Mouse (Mus musculus) neural tube, embryonic 15.5 days (tissue): ENCODE data around the gene Kdm6b. TPM values are rescaled to one million over a fixed set of nuclear protein-coding genes. Genes with fewer than 3 reads are reported as not detected.

Experiments
- ATAC-seq: fragments of 200-750 bp; cut with Nextera tagmentation; 2 replicates; pipeline ENCODE4 v1.8.0; 2017; ENCODE audit warnings: mild to moderate bottlenecking, moderate TSS enrichment, moderate library complexity; ENCODE audit not compliant: low FRiP score
- H3K27ac ChIP-seq: fragments of 300-500 bp; sonication (generic); replicated peaks from 2 replicates; pipeline ENCODE4 v1.5.1; 2015; ENCODE audit warnings: mild to moderate bottlenecking, inconsistent platforms
- H3K27me3 ChIP-seq: fragments of 300-500 bp; sonication (generic); replicated peaks from 2 replicates; pipeline ENCODE4 v1.6.1; 2015; ENCODE audit warnings: inconsistent platforms
- H3K36me3 ChIP-seq: fragments of 300-500 bp; sonication (generic); 2 replicates; pipeline ENCODE4 v1.6.1; 2015; ENCODE audit warnings: inconsistent platforms
- H3K4me1 ChIP-seq: fragments of 300-500 bp; sonication (generic); 2 replicates; pipeline ENCODE4 v1.6.1; 2015; ENCODE audit warnings: inconsistent platforms
- H3K4me2 ChIP-seq: fragments of 300-500 bp; sonication (generic); 2 replicates; pipeline ENCODE4 v1.6.1; 2015; ENCODE audit warnings: inconsistent platforms, mild to moderate bottlenecking, moderate library complexity
- H3K4me3 ChIP-seq: fragments of 300-500 bp; sonication (generic); replicated peaks from 2 replicates; pipeline ENCODE4 v1.5.1; 2015; ENCODE audit warnings: mild to moderate bottlenecking, inconsistent platforms
- H3K9ac ChIP-seq: fragments of 300-500 bp; sonication (generic); replicated peaks from 2 replicates; pipeline ENCODE4 v1.6.1; 2015; ENCODE audit warnings: mild to moderate bottlenecking, inconsistent platforms
- H3K9me3 ChIP-seq: fragments of 300-500 bp; sonication (generic); replicated peaks from 2 replicates; pipeline ENCODE4 v1.6.1; 2016; ENCODE audit warnings: inconsistent platforms
- WGBS: fragments of 180-500 bp; shearing (Covaris S2); methylation state at CpG from one replicate; pipeline ENCODE4 v1.1.7; 2015; ENCODE audit warnings: mixed read lengths; 5-methylcytosine and 5-hydroxymethylcytosine counted together
- polyA plus RNA-seq: library from polyadenylated mRNA; unstranded; fragments of >200 nt; fragmentation: Nextera tagmentation; extraction: Ambion mirVana; gene quantifications from 2 replicates; pipeline ENCODE4 v1.2.1, GENCODE M21; 2015

The Kdm6b gene
- polyA plus RNA-seq, 1 experiment from 2014 or later = 32.6 TPM

DNA sequence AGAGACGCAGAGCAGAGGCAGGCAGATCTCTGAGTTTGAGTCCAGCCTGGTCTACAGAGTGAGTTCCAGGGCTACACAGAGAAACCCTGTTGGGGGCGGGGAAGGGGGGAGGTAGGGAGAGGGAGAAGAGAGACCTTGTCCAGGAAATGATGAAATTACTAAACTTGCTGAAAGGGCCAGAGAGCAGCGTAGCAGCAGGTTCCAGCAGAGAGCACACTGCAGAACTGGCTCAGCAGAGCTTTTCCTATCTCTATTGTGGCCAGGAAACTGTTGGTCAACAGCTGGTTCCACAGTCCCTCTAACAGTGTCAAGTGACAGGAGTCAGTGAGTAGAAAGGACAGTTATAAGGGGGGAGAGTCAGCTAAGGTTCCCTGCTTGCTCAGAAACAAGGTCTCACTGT lies 33.9 kb downstream of the Kdm6b start:
- Histone ChIP-seq H3K27ac (no peak overlapping the region), H3K4me2 (no peak overlapping the region), H3K4me1 (no peaks in the 10 kb centered on the region), H3K36me3 (no peaks in the 10 kb centered on the region), H3K27me3 (no peaks in the 10 kb centered on the region), H3K4me3 (no peak overlapping the region), H3K9me3 (no peaks in the 10 kb centered on the region), H3K9ac (no peak overlapping the region)
- ATAC-seq = no peak
- 93% methylated on average over 3 of the region's 3 CpGs for WGBS

GRCm38 (mm10) chr11:69377766-69378165 lies 35.7 kb downstream of the Kdm6b start:
- Histone ChIP-seq H3K9ac (no peak overlapping the region), H3K36me3 (peaks cover 5% of the 10 kb centered on the region; the same call in 1 of the 2 replicates), H3K27ac (no peak overlapping the region), H3K4me2 (no peak overlapping the region), H3K4me1 (peaks cover 1% of the 10 kb centered on the region; the same call in 1 of the 2 replicates), H3K4me3 (no peak overlapping the region), H3K27me3 (no peaks in the 10 kb centered on the region), H3K9me3 (no peaks in the 10 kb centered on the region)
- WGBS = 89% methylated on average over 3 of the region's 3 CpGs
- ATAC-seq = no peak

DNA sequence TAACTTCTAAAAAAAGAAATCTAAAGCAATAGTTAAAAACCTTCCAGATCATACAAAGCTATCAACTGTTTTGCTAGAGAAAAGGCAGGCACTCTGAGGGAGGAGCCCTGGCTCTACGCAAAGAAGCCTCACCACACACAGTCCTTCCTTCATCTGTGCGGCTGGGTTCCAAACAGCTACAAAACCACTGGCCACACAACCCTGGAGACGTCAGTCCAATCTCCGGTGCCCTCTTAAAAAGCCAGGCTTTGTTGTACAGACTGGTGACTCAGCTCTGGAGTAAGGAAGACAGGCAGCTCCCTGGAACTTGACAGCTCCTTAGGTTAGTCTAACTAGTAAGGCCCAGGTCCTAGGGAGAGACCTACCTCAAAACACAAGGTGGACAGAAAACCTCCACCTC lies 37.8 kb downstream of the Kdm6b start:
- H3K4me3 ChIP-seq = no peak overlapping the region
- no peaks in the 10 kb centered on the region for H3K9me3 ChIP-seq
- 85% methylated on average over 4 of the region's 4 CpGs for WGBS
- ATAC-seq = no peak
- H3K4me1 ChIP-seq = peaks cover 22% of the 10 kb centered on the region
- H3K27ac ChIP-seq = no peak overlapping the region
- no peak overlapping the region for H3K9ac ChIP-seq
- peaks cover 5% of the 10 kb centered on the region; the same call in 1 of the 2 replicates for H3K36me3 ChIP-seq
- H3K4me2 ChIP-seq = no peak overlapping the region
- H3K27me3 ChIP-seq = no peaks in the 10 kb centered on the region

DNA sequence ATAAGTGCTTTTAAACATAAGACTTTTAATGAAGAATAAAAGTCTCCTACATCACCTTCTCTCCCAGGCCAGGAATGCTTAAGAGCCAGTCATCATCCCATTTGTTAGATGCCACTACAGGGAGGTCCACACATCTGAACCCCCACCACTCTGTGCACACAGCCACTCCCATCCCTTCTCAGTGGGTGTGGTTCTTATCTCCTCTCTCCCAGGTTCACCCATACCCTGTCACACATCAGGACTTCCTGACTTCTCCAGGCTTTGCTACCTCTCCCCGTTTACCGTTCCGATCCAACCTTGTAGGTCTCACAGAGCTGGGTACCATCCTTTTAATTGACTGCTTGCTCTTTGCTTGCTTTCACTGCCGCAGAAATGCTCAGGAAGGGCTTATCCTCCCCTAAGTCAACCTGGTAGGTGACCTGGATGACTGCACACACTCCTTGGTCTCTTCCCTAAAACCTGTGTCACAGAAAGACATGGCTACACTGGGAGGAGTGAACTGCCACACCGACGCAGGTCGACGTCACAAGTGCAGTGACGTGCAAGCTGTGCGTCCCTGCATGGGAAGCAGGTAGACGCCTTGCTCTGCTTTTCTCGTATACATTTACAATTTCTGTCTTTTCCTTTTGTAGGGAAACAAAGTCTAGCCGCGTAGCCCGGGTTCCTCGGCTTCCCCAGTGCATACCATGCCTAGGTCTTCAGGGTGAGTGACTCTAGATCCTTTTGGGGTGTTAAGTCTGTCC lies 40.1 kb downstream of the Kdm6b start:
- Histone ChIP-seq H3K27ac (0 out of 2 replicates have a peak overlapping the region, but pooled peaks have one; percentile 5), H3K36me3 (peaks cover 5% of the 10 kb centered on the region; the same call in 1 of the 2 replicates), H3K4me3 (no peak overlapping the region), H3K4me1 (peaks cover 25% of the 10 kb centered on the region), H3K27me3 (no peaks in the 10 kb centered on the region), H3K4me2 (no peak overlapping the region), H3K9ac (no peak overlapping the region), H3K9me3 (no peaks in the 10 kb centered on the region)
- no peak for ATAC-seq
- WGBS = 93% methylated on average over 16 of the region's 16 CpGs

DNA sequence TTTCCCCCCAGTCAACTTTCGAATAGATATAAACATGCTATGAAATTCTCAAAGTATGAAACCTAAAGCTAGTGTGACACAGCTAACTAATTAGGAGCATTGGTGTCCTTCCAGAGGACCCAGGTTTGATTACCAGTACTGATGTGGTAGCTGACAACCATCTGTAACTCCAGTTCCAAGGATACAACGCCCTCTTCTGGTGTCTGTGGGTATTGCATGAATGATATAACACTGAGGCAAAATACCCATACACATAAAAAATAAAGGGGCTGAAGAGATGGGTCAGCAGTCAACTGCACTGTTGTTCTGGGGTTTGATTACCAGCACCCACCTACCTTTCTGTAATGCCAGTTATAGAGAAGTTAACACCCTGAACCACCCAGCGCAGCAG lies 40.7 kb downstream of the Kdm6b start:
- no peak for ATAC-seq
- H3K4me3 ChIP-seq = no peak overlapping the region
- H3K9me3 ChIP-seq = no peaks in the 10 kb centered on the region
- 65% methylated on average over 3 of the region's 3 CpGs for WGBS
- peak overlapping the region; percentile 77; the same call in 1 of the 2 replicates for H3K27ac ChIP-seq
- no peak overlapping the region for H3K9ac ChIP-seq
- no peaks in the 10 kb centered on the region for H3K27me3 ChIP-seq
- no peak overlapping the region for H3K4me2 ChIP-seq
- peaks cover 31% of the 10 kb centered on the region for H3K4me1 ChIP-seq
- peaks cover 5% of the 10 kb centered on the region; the same call in 1 of the 2 replicates for H3K36me3 ChIP-seq

- Histone ChIP-seq H3K9me3 (no peaks in the 10 kb centered on the region), H3K4me3 (peak overlapping the region; percentile 12; the same call in 1 of the 2 replicates), H3K27ac (peak overlapping the region; percentile 77), H3K27me3 (no peaks in the 10 kb centered on the region), H3K4me1 (peaks cover 36% of the 10 kb centered on the region), H3K9ac (peak overlapping the region; percentile 17; the same call in 1 of the 2 replicates), H3K36me3 (peaks cover 5% of the 10 kb centered on the region; the same call in 1 of the 2 replicates), H3K4me2 (peak overlapping the region; percentile 40)
- no peak for ATAC-seq
- 26% methylated on average over 12 of the region's 12 CpGs for WGBS
Measured at GRCm38 (mm10) chr11:69372056-69372779, 41.3 kb downstream of the Kdm6b start.

DNA sequence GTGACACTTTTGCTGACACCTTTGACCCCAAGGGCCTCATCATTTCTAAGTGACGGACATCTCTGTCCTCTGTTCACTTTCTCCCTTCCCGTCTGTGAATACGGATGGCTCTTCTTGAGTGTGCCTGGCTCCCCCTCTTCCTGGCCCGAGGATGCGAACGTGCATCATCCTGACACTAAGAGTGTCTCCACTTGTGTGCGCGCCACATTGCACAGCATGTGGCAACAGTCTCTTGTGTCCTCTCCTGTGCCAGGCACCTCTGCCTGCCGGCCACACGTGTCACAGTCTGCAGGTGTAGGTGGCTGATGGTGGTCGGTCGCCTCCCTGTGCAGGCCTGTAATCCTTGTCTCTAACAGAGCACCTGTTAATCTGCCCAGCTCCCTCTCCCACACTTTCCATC lies 41.9 kb downstream of the Kdm6b start:
- peak overlapping the region; percentile 40 for H3K4me2 ChIP-seq
- H3K36me3 ChIP-seq = peaks cover 5% of the 10 kb centered on the region; the same call in 1 of the 2 replicates
- peak overlapping the region; percentile 12; the same call in 1 of the 2 replicates for H3K4me3 ChIP-seq
- 0 out of 2 replicates have a peak overlapping the region, but pooled peaks have one; percentile 17 for H3K9ac ChIP-seq
- ATAC-seq = no peak
- 14% methylated on average over 12 of the region's 12 CpGs for WGBS
- H3K9me3 ChIP-seq = no peaks in the 10 kb centered on the region
- H3K27ac ChIP-seq = peak overlapping the region; percentile 77
- H3K27me3 ChIP-seq = no peaks in the 10 kb centered on the region
- H3K4me1 ChIP-seq = peaks cover 41% of the 10 kb centered on the region

DNA sequence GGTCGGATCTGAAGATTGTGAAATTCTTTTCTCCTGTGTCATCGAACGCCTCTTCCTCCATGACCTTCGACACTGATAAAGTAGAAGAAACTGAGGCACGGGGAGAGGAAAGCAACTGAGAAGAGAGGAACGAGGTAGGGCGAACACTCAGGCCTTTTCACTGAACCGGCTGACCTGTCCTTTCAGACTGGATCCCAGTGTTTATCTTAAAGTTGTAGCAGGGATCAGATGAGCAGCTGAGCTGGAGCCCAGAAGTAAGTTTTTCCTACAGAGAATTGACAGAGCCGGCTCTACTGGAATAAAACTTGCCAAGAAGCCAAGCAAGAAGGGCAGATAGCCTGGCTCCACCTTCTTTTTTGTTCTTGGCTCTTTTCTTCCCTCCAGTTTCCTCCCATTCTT lies 42.7 kb downstream of the Kdm6b start:
- 13% methylated on average over 9 of the region's 9 CpGs for WGBS
- Histone ChIP-seq H3K9ac (no peak overlapping the region), H3K4me2 (peak overlapping the region; percentile 40)

GRCm38 (mm10) chr11:69369990-69370816 lies 43.3 kb downstream of the Kdm6b start:
- ATAC-seq = no peak
- Histone ChIP-seq H3K36me3 (peaks cover 5% of the 10 kb centered on the region; the same call in 1 of the 2 replicates), H3K27me3 (no peaks in the 10 kb centered on the region), H3K4me1 (peaks cover 53% of the 10 kb centered on the region), H3K9me3 (no peaks in the 10 kb centered on the region), H3K9ac (peak overlapping the region; percentile 99), H3K4me3 (peak overlapping the region; percentile 72), H3K4me2 (peak overlapping the region; percentile 91), H3K27ac (peak overlapping the region; percentile 98)
- 18% methylated on average over 2 of the region's 2 CpGs for WGBS

More for the DNA sequence above, 42.7 kb downstream of the Kdm6b start:
- Histone ChIP-seq H3K27ac (peak overlapping the region; percentile 77), H3K36me3 (peaks cover 5% of the 10 kb centered on the region; the same call in 1 of the 2 replicates), H3K27me3 (no peaks in the 10 kb centered on the region), H3K9me3 (no peaks in the 10 kb centered on the region), H3K4me1 (peaks cover 47% of the 10 kb centered on the region), H3K4me3 (0 out of 2 replicates have a peak overlapping the region, but pooled peaks have one; percentile 12)
- no peak for ATAC-seq

- H3K4me2 ChIP-seq = peak within 1 kb of the TSS; percentile 91
- 1% methylated on average over 23 of the region's 34 CpGs for WGBS
- H3K27ac ChIP-seq = peak within 1 kb of the TSS; percentile 98
- H3K4me3 ChIP-seq = peak within 1 kb of the TSS; percentile 72
- H3K36me3 ChIP-seq = peaks cover 5% of the 10 kb centered on the region; the same call in 1 of the 2 replicates
- no peak for ATAC-seq
- peak within 1 kb of the TSS; percentile 99 for H3K9ac ChIP-seq
- H3K9me3 ChIP-seq = no peaks in the 10 kb centered on the region
- peaks cover 61% of the 10 kb centered on the region for H3K4me1 ChIP-seq
- H3K27me3 ChIP-seq = no peaks in the 10 kb centered on the region
Measured at GRCm38 (mm10) chr11:69369215-69369989, 44.1 kb downstream of the Kdm6b start, which contains the start of gene Chd3. Gene Chd3, minus strand, starts transcription at chr11:69369406.
